Mouse (Mus musculus) midbrain, embryonic 11.5 days (tissue): ENCODE data around the gene Best3. TPM values are rescaled to one million over a fixed set of nuclear protein-coding genes. Genes with fewer than 3 reads are reported as not detected.
"Not testable (repeated sequence)": the region's sequence is repeated elsewhere in the genome, so short reads cannot be mapped to it uniquely, and the experiment has no call there.

Experiments used
- ATAC-seq: fragments of 200-750 bp; cut with Nextera tagmentation; 2 replicates; pipeline ENCODE4 v1.8.0; 2017; ENCODE audit warnings: moderate TSS enrichment, moderate library complexity; ENCODE audit not compliant: low FRiP score
- DNase-seq: peaks from one replicate; pipeline ENCODE4 v3.0.0; 2015; ENCODE audit warnings: low spot score; ENCODE audit errors: missing footprints
- H3K27ac ChIP-seq: fragments of 300-500 bp; sonication (generic); 2 replicates; pipeline ENCODE4 v1.5.1; 2014; ENCODE audit warnings: low read depth, low read length
- H3K27me3 ChIP-seq: fragments of 300-500 bp; sonication (generic); 2 replicates; pipeline ENCODE4 v1.6.1; 2014; ENCODE audit warnings: mild to moderate bottlenecking, low read length, moderate library complexity, mixed read lengths; ENCODE audit not compliant: control insufficient read depth, insufficient read depth
- H3K36me3 ChIP-seq: fragments of 300-500 bp; sonication (generic); 2 replicates; pipeline ENCODE4 v1.6.1; 2014; ENCODE audit warnings: mild to moderate bottlenecking, low read length, moderate library complexity, mixed read lengths; ENCODE audit not compliant: control insufficient read depth, insufficient read depth
- H3K4me1 ChIP-seq: fragments of 300-500 bp; sonication (generic); 2 replicates; pipeline ENCODE4 v1.6.1; 2014; ENCODE audit warnings: low read length; ENCODE audit not compliant: control insufficient read depth, insufficient read depth
- H3K4me2 ChIP-seq: fragments of 300-500 bp; sonication (generic); 2 replicates; pipeline ENCODE4 v1.6.1; 2014; ENCODE audit warnings: mild to moderate bottlenecking, moderate library complexity
- H3K4me3 ChIP-seq: fragments of 300-500 bp; sonication (generic); 2 replicates; pipeline ENCODE4 v1.5.1; 2014; ENCODE audit warnings: low read depth, low read length
- H3K9ac ChIP-seq: fragments of 300-500 bp; sonication (generic); 2 replicates; pipeline ENCODE4 v1.6.1; 2014; ENCODE audit warnings: low read length
- H3K9me3 ChIP-seq: fragments of 300-500 bp; sonication (generic); 2 replicates; pipeline ENCODE4 v1.6.1; 2016; ENCODE audit warnings: low read length; ENCODE audit not compliant: control insufficient read depth
- WGBS: fragments of 180-500 bp; shearing (Covaris S2); extraction: QIAGEN DNeasy Blood & Tissue Kit; methylation state at CpG from one replicate; pipeline ENCODE4 v1.1.7; 2014; 5-methylcytosine and 5-hydroxymethylcytosine counted together
- polyA plus RNA-seq: library from polyadenylated mRNA; unstranded; fragments of >200 nt; fragmentation: Nextera tagmentation; extraction: Ambion mirVana; gene quantifications from 2 replicates; pipeline ENCODE4 v1.2.1, GENCODE M21; 2014

Gene Best3
- polyA plus RNA-seq, 1 experiment from 2014 or later: not detected

GRCm38 (mm10) chr10:117013689-117014390, 27.7 kb downstream of the Best3 start:
- Histone ChIP-seq H3K4me2 (no peak overlapping the region), H3K4me1 (peaks cover 6% of the 10 kb centered on the region), H3K4me3 (no peak overlapping the region), H3K27ac (no peak overlapping the region), H3K9ac (no peak overlapping the region), H3K27me3 (no peaks in the 10 kb centered on the region), H3K36me3 (no peaks in the 10 kb centered on the region), H3K9me3 (no peaks in the 10 kb centered on the region)
- DNase-seq: no peak
- 30% methylated on average over 12 of the region's 12 CpGs for WGBS
- peak; percentile 81; the same call in 1 of the 2 replicates for ATAC-seq

- DNase-seq (no peak), ATAC-seq (no peak)
- H3K27ac ChIP-seq: no peak overlapping the region
- H3K4me1 ChIP-seq: peaks cover 6% of the 10 kb centered on the region
- no peak overlapping the region for H3K4me2 ChIP-seq
- no peaks in the 10 kb centered on the region for H3K36me3 ChIP-seq
- no peak overlapping the region for H3K4me3 ChIP-seq
- WGBS: 89% methylated on average over 5 of the region's 5 CpGs
- H3K27me3 ChIP-seq: no peaks in the 10 kb centered on the region
- no peaks in the 10 kb centered on the region for H3K9me3 ChIP-seq
- no peak overlapping the region for H3K9ac ChIP-seq
These were observed 28.5 kb downstream of the Best3 start for GRCm38 (mm10) chr10:117014565-117014964.

- DNase-seq (no peak), ATAC-seq (peak; percentile 38; the same call in 1 of the 2 replicates)
- H3K4me1 ChIP-seq: peaks cover 13% of the 10 kb centered on the region
- no peak overlapping the region for H3K9ac ChIP-seq
- H3K9me3 ChIP-seq: no peaks in the 10 kb centered on the region
- no peak overlapping the region for H3K4me2 ChIP-seq
- H3K4me3 ChIP-seq: no peak overlapping the region
- WGBS: 48% methylated on average over 7 of the region's 7 CpGs
- H3K36me3 ChIP-seq: no peaks in the 10 kb centered on the region
- no peak overlapping the region for H3K27ac ChIP-seq
- no peaks in the 10 kb centered on the region for H3K27me3 ChIP-seq
These were observed 32.2 kb downstream of the Best3 start for GRCm38 (mm10) chr10:117018281-117018840.

- ATAC-seq: peak; percentile 73
- WGBS: 19% methylated on average over 21 of the region's 21 CpGs
- no peak overlapping the region; the same call in 1 of the 2 replicates for H3K4me2 ChIP-seq
These were observed 35.1 kb downstream of the Best3 start for GRCm38 (mm10) chr10:117021020-117021754.

GRCm38 (mm10) chr10:117023693-117024092, 37.6 kb downstream of the Best3 start:
- Histone ChIP-seq H3K9ac (no peak overlapping the region), H3K27me3 (no peaks in the 10 kb centered on the region; the same call in 1 of the 2 replicates), H3K4me3 (no peak overlapping the region), H3K4me1 (peaks cover 8% of the 10 kb centered on the region), H3K36me3 (no peaks in the 10 kb centered on the region), H3K27ac (no peak overlapping the region), H3K9me3 (no peaks in the 10 kb centered on the region), H3K4me2 (no peak overlapping the region; the same call in 1 of the 2 replicates)
- ATAC-seq (no peak), DNase-seq (no peak)
- 70% methylated on average over 16 of the region's 16 CpGs for WGBS

More at GRCm38 (mm10) chr10:117021020-117021754, 35.1 kb downstream of the Best3 start:
- Histone ChIP-seq H3K27me3 (no peaks in the 10 kb centered on the region; the same call in 1 of the 2 replicates), H3K9me3 (no peaks in the 10 kb centered on the region), H3K27ac (no peak overlapping the region), H3K4me1 (peaks cover 13% of the 10 kb centered on the region), H3K4me3 (no peak overlapping the region), H3K9ac (no peak overlapping the region), H3K36me3 (no peaks in the 10 kb centered on the region)
- peak; percentile 91 for DNase-seq

- H3K9ac ChIP-seq, H3K4me1 ChIP-seq, H3K36me3 ChIP-seq, H3K27me3 ChIP-seq, H3K9me3 ChIP-seq, H3K27ac ChIP-seq, DNase-seq, H3K4me3 ChIP-seq, ATAC-seq, H3K4me2 ChIP-seq: not testable (repeated sequence)
These were observed 39.7 kb downstream of the Best3 start for GRCm38 (mm10) chr10:117025776-117026175.

GRCm38 (mm10) chr10:117026176-117026575, 40.1 kb downstream of the Best3 start:
- 87% methylated on average over 8 of the region's 8 CpGs for WGBS
- no peak for ATAC-seq
- Histone ChIP-seq H3K4me3 (no peak overlapping the region), H3K36me3 (no peaks in the 10 kb centered on the region), H3K9me3 (no peaks in the 10 kb centered on the region), H3K27ac (no peak overlapping the region), H3K27me3 (no peaks in the 10 kb centered on the region; the same call in 1 of the 2 replicates), H3K4me2 (no peak overlapping the region), H3K9ac (no peak overlapping the region), H3K4me1 (peaks cover 3% of the 10 kb centered on the region)
- DNase-seq: no peak

GRCm38 (mm10) chr10:117031160-117031559, 45.0 kb downstream of the Best3 start:
- ATAC-seq (no peak), DNase-seq (no peak)
- Histone ChIP-seq H3K4me3 (no peak overlapping the region), H3K27me3 (no peaks in the 10 kb centered on the region), H3K36me3 (no peaks in the 10 kb centered on the region), H3K4me1 (no peaks in the 10 kb centered on the region), H3K9ac (no peak overlapping the region), H3K27ac (no peak overlapping the region), H3K9me3 (no peaks in the 10 kb centered on the region), H3K4me2 (no peak overlapping the region)
- WGBS: 92% methylated on average over 3 of the region's 3 CpGs

GRCm38 (mm10) chr10:117033785-117034184, 47.7 kb downstream of the Best3 start:
- peak; percentile 68 for ATAC-seq

More at GRCm38 (mm10) chr10:117033785-117034184, 47.7 kb downstream of the Best3 start:
- Histone ChIP-seq H3K4me1 (no peaks in the 10 kb centered on the region), H3K27ac (no peak overlapping the region), H3K4me2 (no peak overlapping the region), H3K27me3 (no peaks in the 10 kb centered on the region), H3K4me3 (no peak overlapping the region), H3K9ac (no peak overlapping the region), H3K9me3 (no peaks in the 10 kb centered on the region), H3K36me3 (no peaks in the 10 kb centered on the region)
- WGBS: 38% methylated on average over 8 of the region's 8 CpGs
- peak; percentile 97 for DNase-seq
